Mouse (Mus musculus): ENCODE data around the gene Man2a1.

- no peak for TF ChIP-seq MAX (IDR thresholded peaks at IDR 0.05)
- no peak for TF ChIP-seq CTCF (IDR thresholded peaks at IDR 0.05; ENCODE audit: control insufficient read depth, insufficient read depth, insufficient read length)
These were observed 20.7 kb downstream of the Man2a1 start for GRCm38 (mm10) chr17:64621226-64621625.

All from C2C12 (cell line).